Mouse (Mus musculus) Patski (cell line): ENCODE measurements around the gene B4galnt1. TPM values are rescaled to one million over a fixed set of nuclear protein-coding genes. Genes with fewer than 3 reads are reported as not detected.

ENCODE experiments used
- ATAC-seq: fragments of 100-300 bp; one replicate; pipeline ENCODE4 v1.8.0; 2021
- CTCF ChIA-PET: fragments of 350-600 bp; sonication (Branson Sonifier 250); formaldehyde crosslinking; loops from one replicate; lab custom pipeline; 2022; ENCODE audit warnings: inconsistent platforms; lab: Charles Lee
- POLR2A ChIA-PET: fragments of 350-600 bp; sonication (Branson Sonifier 250); formaldehyde crosslinking; loops from one replicate; lab custom pipeline; 2022; ENCODE audit warnings: antibody characterized with exemption, inconsistent platforms; lab: Charles Lee
- DNase-seq: peaks from one replicate; pipeline ENCODE4 v3.0.0-alpha.2; 2011; ENCODE audit warnings: low read depth, low spot score
- H3K27me3 ChIP-seq: fragments of 371-371 bp; one replicate; pipeline ENCODE4 v1.5.1; 2021
- CTCF ChIP-seq: fragments of 100-300 bp; IDR thresholded peaks from one replicate; pipeline ENCODE4 v1.5.1; 2021
- in situ Hi-C: fragments of 300-500 bp; cut with MboI; formaldehyde crosslinking; loops from 3 replicates; pipeline ENCODE4 v1.11.1; 2018; ENCODE audit warnings: low pct_unique_long_range_greater_than_20kb, mixed read lengths
- polyA plus RNA-seq: library from polyadenylated mRNA; unstranded; gene quantifications from one replicate; pipeline ENCODE4 v1.2.3, GENCODE M21; 2021

The B4galnt1 gene
- polyA plus RNA-seq, 1 experiment from 2014 or later, result 112 TPM

- DNase-seq (no peak), ATAC-seq (no peak)
- in situ Hi-C loops, result no loop called here
- H3K27me3 ChIP-seq, result no peaks in the 10 kb centered on the region
- ChIA-PET CTCF (interaction anchor here (2.1 kb wide), 1 partner anchor 9 kb away, joined by 9 read pairs; no protein-coding TSS in a partner anchor), POLR2A (no interaction called here)
- TF ChIP-seq CTCF, result no peak
Observed at GRCm38 (mm10) chr10:127176756-127177155, 11.7 kb downstream of the B4galnt1 start.

GRCm38 (mm10) chr10:127177235-127177634, 12.2 kb downstream of the B4galnt1 start:
- no peak for DNase-seq
- TF ChIP-seq CTCF, result no peak
- H3K27me3 ChIP-seq, result no peaks in the 10 kb centered on the region
- in situ Hi-C loops, result no loop called here
- ChIA-PET CTCF (interaction anchor here (2.1 kb wide), 1 partner anchor 10 kb away, joined by 9 read pairs; no protein-coding TSS in a partner anchor), POLR2A (no interaction called here)
- no peak for ATAC-seq

DNA sequence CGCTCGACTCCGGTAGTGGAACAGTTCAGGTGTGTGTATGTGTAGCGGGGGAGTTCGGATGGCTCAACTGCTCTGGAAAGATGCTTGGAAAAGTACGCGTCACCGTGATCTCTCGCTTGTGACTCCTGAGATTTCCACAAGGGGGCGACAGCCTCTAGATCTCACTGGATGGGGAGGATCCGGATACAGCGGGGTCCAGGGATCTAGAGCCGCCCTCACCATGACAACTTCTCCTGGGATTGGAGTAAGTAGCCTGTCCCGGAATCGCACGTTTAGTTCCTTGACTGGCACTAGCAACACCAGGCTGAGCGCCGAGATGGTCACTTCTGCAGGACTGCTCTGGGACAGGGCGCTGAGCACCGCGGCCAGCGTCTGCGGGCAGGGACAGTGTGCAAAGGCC, 12.7 kb downstream of the B4galnt1 start:
- in situ Hi-C loops, result no loop called here
- DNase-seq (no peak), ATAC-seq (no peak)
- TF ChIP-seq CTCF, result no peak
- H3K27me3 ChIP-seq, result no peaks in the 10 kb centered on the region
- ChIA-PET CTCF (interaction anchor here (1.6 to 2.1 kb wide), 2 partner anchors 10 to 13 kb away, joined by 3 to 9 read pairs; no protein-coding TSS in a partner anchor), POLR2A (no interaction called here)

- no peak for TF ChIP-seq CTCF
- POLR2A ChIA-PET, result interaction anchor here (0.6 kb wide), 2 partner anchors 9 to 46 kb away, joined by 3 read pairs; no protein-coding TSS in a partner anchor
- DNase-seq, result no peak
- in situ Hi-C loops, result no loop called here
- no peaks in the 10 kb centered on the region for H3K27me3 ChIP-seq
- no peak for ATAC-seq
- CTCF ChIA-PET, result interaction anchor here (1.4 to 1.6 kb wide), 2 partner anchors 13 to 43 kb away, joined by 3 read pairs; no protein-coding TSS in a partner anchor
Observed at GRCm38 (mm10) chr10:127178286-127179027, 13.4 kb downstream of the B4galnt1 start.

- no peak for DNase-seq
- no peaks in the 10 kb centered on the region for H3K27me3 ChIP-seq
- CTCF ChIA-PET, result no interaction called here
- no peak for ATAC-seq
- in situ Hi-C loops, result no loop called here
- no peak for TF ChIP-seq CTCF
- POLR2A ChIA-PET, result interaction anchor here (0.7 kb wide), 1 partner anchor 9 kb away, joined by 3 read pairs; no protein-coding TSS in a partner anchor
Observed at GRCm38 (mm10) chr10:127179871-127180694, 15.1 kb downstream of the B4galnt1 start, which contains the start of gene Slc26a10. TSS of gene Slc26a10 (minus strand) at chr10:127180645.

DNA sequence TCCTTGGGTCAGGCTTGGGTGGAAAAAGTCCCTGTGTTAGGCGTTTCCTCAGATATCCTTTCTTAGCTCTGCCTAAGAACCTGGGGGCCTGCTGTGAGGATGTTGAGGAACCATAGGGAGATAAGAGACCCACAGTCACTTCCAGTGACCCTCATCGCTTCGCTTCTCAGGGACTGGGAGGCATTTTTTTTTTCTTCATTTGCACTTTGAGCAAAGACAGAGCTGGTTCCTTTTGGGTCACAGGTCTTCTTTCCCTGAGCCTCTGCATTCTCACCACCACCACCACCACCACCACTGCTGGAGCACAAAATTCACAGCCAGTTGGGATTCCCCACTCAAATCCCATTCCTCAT, 15.6 kb downstream of the B4galnt1 start:
- in situ Hi-C loops, result no loop called here
- ATAC-seq (no peak), DNase-seq (no peak)
- ChIA-PET POLR2A (interaction anchor here (0.7 kb wide), 1 partner anchor 10 kb away, joined by 3 read pairs; no protein-coding TSS in a partner anchor), CTCF (no interaction called here)
- no peaks in the 10 kb centered on the region for H3K27me3 ChIP-seq
- TF ChIP-seq CTCF, result no peak

- in situ Hi-C loops, result no loop called here
- no peak for TF ChIP-seq CTCF
- POLR2A ChIA-PET, result no interaction called here
- ATAC-seq (no peak), DNase-seq (no peak)
- CTCF ChIA-PET, result interaction anchor here (1.5 kb wide), 1 partner anchor 15 kb away, joined by 4 read pairs; no protein-coding TSS in a partner anchor
- H3K27me3 ChIP-seq, result no peaks in the 10 kb centered on the region
Observed at GRCm38 (mm10) chr10:127181566-127181965, 16.5 kb downstream of the B4galnt1 start.

DNA sequence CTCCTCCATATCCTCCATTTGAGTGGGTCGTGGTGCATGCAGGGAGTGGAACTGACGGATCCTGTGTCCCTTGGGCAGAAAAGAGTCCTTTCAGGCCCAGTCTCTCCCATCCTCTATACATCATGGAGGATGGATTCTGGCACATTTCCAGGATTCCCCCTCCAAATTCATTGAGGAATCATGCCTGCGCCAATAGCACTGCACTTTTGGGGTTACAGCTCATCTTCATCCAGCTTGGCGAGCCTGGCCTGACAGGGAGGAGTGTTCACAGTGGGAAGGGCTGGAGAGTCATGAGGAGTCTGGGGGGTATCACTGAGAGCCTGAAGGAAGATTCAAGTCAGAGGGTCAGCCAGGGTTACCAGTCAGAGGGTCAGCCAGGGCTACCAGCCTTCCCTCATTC, 17.6 kb downstream of the B4galnt1 start:
- ATAC-seq, result no peak
- DNase-seq, result no peak
- in situ Hi-C loops, result no loop called here
- H3K27me3 ChIP-seq, result no peaks in the 10 kb centered on the region
- ChIA-PET CTCF (interaction anchor here (1.5 kb wide), 1 partner anchor 14 kb away, joined by 4 read pairs; no protein-coding TSS in a partner anchor), POLR2A (no interaction called here)
- TF ChIP-seq CTCF, result no peak

- DNase-seq (no peak), ATAC-seq (no peak)
- ChIA-PET CTCF (interaction anchor here (0.9 to 1.3 kb wide), 2 partner anchors 25 to 45 kb away, joined by 3 to 6 read pairs; no protein-coding TSS in a partner anchor), POLR2A (interaction anchor here (1.4 kb wide), 1 partner anchor 39 kb away, joined by 3 read pairs; no protein-coding TSS in a partner anchor)
- TF ChIP-seq CTCF, result no peak
- in situ Hi-C loops, result no loop called here
- no peaks in the 10 kb centered on the region for H3K27me3 ChIP-seq
Observed at GRCm38 (mm10) chr10:127183759-127184158, 18.7 kb downstream of the B4galnt1 start.

DNA sequence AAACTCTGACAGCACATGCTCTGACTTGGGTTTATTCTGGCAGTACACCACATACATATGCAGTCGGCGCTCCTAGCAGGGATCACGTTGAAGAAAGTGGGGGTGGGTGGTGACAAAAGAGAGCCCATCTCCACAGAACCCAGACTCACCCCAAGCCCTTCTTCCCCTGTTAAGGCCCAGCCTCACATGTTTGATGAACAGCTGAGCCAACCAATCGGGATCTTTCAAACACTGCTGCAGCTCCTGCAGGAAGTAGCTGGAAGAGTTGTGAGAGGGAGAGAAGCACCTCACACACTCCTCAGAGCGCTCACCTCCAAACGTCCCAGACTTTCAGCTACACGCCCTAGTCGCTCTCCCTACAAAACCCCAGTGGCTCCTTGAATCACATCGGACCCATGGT, 20.1 kb downstream of the B4galnt1 start:
- POLR2A ChIA-PET, result interaction anchor here (1.4 to 2.1 kb wide), 2 partner anchors 14 to 37 kb away, joined by 3 to 6 read pairs; no protein-coding TSS in a partner anchor
- H3K27me3 ChIP-seq, result no peaks in the 10 kb centered on the region
- no peak for TF ChIP-seq CTCF
- in situ Hi-C loops, result loop anchor here (5.0 kb wide), 1 partner anchor 37 kb away; no protein-coding TSS in a partner anchor
- CTCF ChIA-PET, result interaction anchor here (1.3 to 1.6 kb wide), 2 partner anchors 14 to 44 kb away, joined by 6 read pairs; no protein-coding TSS in a partner anchor
- DNase-seq, result no peak
- no peak for ATAC-seq
